Comparison of ENCODE assay signal across 7 mouse cellular contexts in genomic region chr10:24835702-24836342, GRCm38 (mm10). TPM values are rescaled to one million over a fixed set of nuclear protein-coding genes. Genes with fewer than 3 reads are reported as not detected.
DNase-seq lines count a peak whose midpoint lies in the region; ATAC-seq lines count a peak whose summit lies in the region.

No protein-coding gene starts in this region.

- H3K9me3 ChIP-seq in forebrain, embryonic 13.5 days (replicated peaks), result no peaks in the 10 kb centered on the region
- no peaks in the 10 kb centered on the region for H3K9me3 ChIP-seq in midbrain, embryonic 13.5 days

- no peak overlapping the region for H3K27ac ChIP-seq in forebrain, embryonic 13.5 days
- no peak overlapping the region for H3K27ac ChIP-seq in midbrain, embryonic 13.5 days

- peaks cover 22% of the 10 kb centered on the region for H3K4me1 ChIP-seq in forebrain, embryonic 13.5 days
- peaks cover 23% of the 10 kb centered on the region for H3K4me1 ChIP-seq in midbrain, embryonic 13.5 days (replicated peaks)

- H3K9ac ChIP-seq in forebrain, embryonic 13.5 days, result peak overlapping the region; percentile 50; the same call in 1 of the 2 replicates
- H3K9ac ChIP-seq in midbrain, embryonic 13.5 days (replicated peaks), result peak overlapping the region; percentile 57

- ATAC-seq in forebrain, embryonic 13.5 days, result peak; percentile 81
- ATAC-seq in midbrain, embryonic 13.5 days, result peak; percentile 82

- peak overlapping the region; percentile 57 for H3K4me2 ChIP-seq in forebrain, embryonic 13.5 days
- H3K4me2 ChIP-seq in midbrain, embryonic 13.5 days (replicated peaks), result peak overlapping the region; percentile 53

- no peaks in the 10 kb centered on the region; the same call in 1 of the 2 replicates for H3K27me3 ChIP-seq in forebrain, embryonic 13.5 days
- H3K27me3 ChIP-seq in midbrain, embryonic 13.5 days, result no peaks in the 10 kb centered on the region

- peak overlapping the region; percentile 27 for H3K4me3 ChIP-seq in forebrain, embryonic 13.5 days
- peak overlapping the region; percentile 31 for H3K4me3 ChIP-seq in midbrain, embryonic 13.5 days (replicated peaks)

- WGBS in forebrain, embryonic 13.5 days, result 7% methylated on average over 12 of the region's 12 CpGs
- WGBS in midbrain, embryonic 13.5 days, result 13% methylated on average over 12 of the region's 12 CpGs

- DNase-seq in embryo, embryonic 10 days (ENCODE audit: low spot score), result peak; percentile 69
- peak; percentile 37 for DNase-seq in kidney, adult 18-20 months
- DNase-seq in urinary bladder, adult 2 months (ENCODE audit: low spot score), result no peak
- no peak for DNase-seq in urinary bladder, postnatal 36 days (ENCODE audit: low spot score in 2 of 2)
- DNase-seq in spleen, postnatal 36 days (ENCODE audit: low spot score in 2 of 2), result no peak

- no peaks in the 10 kb centered on the region for H3K36me3 ChIP-seq in forebrain, embryonic 13.5 days (ENCODE audit: poor library complexity, severe bottlenecking)
- no peaks in the 10 kb centered on the region for H3K36me3 ChIP-seq in midbrain, embryonic 13.5 days

RNA-seq across cellular contexts. Expression of gene Enpp3, which starts 6.8 kb away (rescaled TPM):
- 2.8 TPM in 2 replicates for polyA plus RNA-seq in forebrain, embryonic 13.5 days (2015; fragmentation: Nextera tagmentation; extraction: Ambion mirVana)
- 3.4 and 4.0 TPM in 2 replicates for polyA plus RNA-seq in midbrain, embryonic 13.5 days (2015; fragmentation: Nextera tagmentation; extraction: Ambion mirVana)
- polyA plus RNA-seq in urinary bladder, adult 2 months (2012; rRNA removed), result 6.6 and 10.0 TPM in 2 replicates

RNA-seq across cellular contexts. Expression of gene Med23, which starts 34.0 kb away (rescaled TPM):
- 27.9 and 28.8 TPM in 2 replicates for polyA plus RNA-seq in forebrain, embryonic 13.5 days (2015; fragmentation: Nextera tagmentation; extraction: Ambion mirVana)
- 30.5 and 32.8 TPM in 2 replicates for polyA plus RNA-seq in midbrain, embryonic 13.5 days (2015; fragmentation: Nextera tagmentation; extraction: Ambion mirVana)
- 18.2 and 19.7 TPM in 2 replicates for polyA plus RNA-seq in urinary bladder, adult 2 months (2012; rRNA removed)

Comparison
In these comparisons a context has a peak if more than half of its experiments do, and no peak if none do; other contexts are left out.
1. DNase-seq: peak in embryo, embryonic 10 days (single experiment) and kidney, adult 18-20 months (single experiment); none in urinary bladder, adult 2 months (single experiment), urinary bladder, postnatal 36 days (0 of 2) and spleen, postnatal 36 days (0 of 2).